Mouse (Mus musculus) T-helper 1 cell (primary cell): ENCODE measurements at regions not wholly inside any gene's neighbourhood (a gene's known extent, or its start where the extent isn't known, plus 50 kb on each side); places are given as distances from the start of the nearest gene placed in this dataset.

Source experiments
- in situ Hi-C: fragments of 300-600 bp; cut with MboI, MseI; formaldehyde crosslinking; loops from one replicate; pipeline ENCODE4 v1.15.1; 2025; ENCODE audit warnings: high pct_unique_total_duplicates

DNA sequence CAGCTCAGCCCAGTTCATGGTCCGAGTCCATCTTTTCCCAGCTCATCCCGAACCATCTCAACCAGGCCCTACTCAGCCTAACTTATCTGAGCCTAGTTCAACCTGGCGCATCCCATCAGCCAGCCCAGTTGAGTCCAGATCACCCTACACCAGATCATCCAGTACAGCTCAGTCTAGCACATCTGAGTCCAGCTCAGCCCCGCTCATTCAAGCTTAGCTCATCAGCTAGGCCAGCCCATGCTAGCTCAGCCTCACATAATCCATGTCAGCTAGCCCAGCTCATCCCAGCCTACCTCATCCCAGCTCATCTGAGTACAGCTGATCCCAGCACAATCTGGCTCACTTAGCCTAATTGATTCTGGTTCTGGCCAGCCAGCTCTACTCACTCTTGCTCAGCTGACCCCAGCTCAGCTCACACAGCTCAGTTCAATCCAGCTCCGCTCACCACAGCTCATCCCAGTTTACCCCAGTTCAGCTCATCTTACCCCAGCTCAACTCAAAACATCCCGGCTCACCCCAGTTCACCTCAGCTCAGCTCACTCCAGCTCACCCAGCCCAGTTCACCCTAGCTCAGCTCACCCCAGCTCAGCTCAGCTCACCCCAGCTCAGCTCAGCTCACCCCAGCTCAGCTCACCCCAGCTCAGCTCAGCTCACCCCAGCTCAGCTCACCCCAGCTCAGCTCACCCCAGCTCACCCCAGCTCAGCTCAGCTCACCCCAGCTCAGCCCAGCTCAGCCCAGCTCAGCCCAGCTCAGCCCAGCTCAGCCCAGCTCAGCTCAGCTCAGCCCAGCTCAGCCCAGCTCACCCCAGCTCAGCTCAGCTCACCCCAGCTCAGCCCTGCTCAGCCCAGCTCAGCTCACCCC, 65.3 kb upstream of the Adam6b start:
- in situ Hi-C loops, result loop anchor here (5.0 kb wide), 1 partner anchor 202 kb away; no protein-coding TSS in a partner anchor

GRCm38 (mm10) chr12:113424598-113425208, 64.6 kb upstream of the Adam6b start:
- in situ Hi-C loops, result loop anchor here (5.0 kb wide), 1 partner anchor 202 kb away; no protein-coding TSS in a partner anchor

- in situ Hi-C loops, result no loop called here
These were observed 63.9 kb upstream of the Adam6b start for GRCm38 (mm10) chr12:113425209-113426070.

DNA sequence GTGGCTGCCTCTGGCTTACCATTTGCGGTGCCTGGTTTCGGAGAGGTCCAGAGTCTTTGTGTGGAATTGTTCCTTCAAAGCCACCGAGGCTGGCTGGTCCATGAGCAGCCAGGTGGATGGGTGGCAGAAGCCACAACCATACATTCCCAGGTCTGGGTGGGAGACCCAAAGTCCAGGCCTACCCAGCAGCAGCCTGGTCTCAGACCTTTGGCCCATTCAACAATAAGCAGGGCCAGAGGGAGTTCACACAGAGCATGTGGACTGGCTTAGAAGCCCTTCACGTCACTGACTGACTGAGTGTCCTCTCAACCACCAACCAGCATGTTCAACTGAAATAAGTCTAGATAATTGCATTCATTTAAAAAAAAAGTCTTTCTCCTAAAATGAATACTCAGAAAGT, 62.7 kb upstream of the Adam6b start:
- in situ Hi-C loops, result no loop called here

DNA sequence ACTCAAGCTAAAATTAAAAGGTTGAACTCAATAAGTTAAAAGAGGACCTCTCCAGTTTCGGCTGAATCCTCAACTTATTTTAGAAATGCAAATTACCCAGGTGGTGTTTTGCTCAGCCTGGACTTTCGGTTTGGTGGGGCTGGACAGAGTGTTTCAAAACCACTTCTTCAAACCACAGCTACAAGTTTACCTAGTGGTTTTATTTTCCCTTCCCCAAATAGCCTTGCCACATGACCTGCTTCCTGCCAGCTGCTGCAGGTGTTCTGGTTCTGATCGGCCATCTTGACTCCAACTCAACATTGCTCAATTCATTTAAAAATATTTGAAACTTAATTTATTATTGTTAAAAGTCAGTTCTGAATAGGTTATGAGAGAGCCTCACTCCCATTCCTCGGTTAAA, 62.0 kb upstream of the Adam6b start:
- in situ Hi-C loops, result no loop called here

DNA sequence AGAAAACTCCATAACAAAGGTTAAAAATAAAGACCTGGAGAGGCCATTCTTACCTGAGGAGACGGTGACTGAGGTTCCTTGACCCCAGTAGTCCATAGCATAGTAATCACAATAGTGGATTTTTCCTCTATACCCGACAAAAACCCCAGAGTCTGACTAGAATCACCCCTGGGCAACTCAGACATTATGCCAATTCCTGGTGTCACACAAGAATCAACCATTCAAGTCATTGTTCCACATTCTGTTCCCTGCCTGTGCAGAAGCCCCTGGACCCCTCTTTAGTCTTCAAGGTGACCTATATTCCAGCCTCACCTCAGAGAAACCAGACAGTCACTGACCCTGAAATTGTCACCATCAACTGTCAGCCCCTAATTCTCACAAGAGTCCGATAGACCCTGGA, 60.9 kb upstream of the Adam6b start:
- in situ Hi-C loops, result no loop called here

DNA sequence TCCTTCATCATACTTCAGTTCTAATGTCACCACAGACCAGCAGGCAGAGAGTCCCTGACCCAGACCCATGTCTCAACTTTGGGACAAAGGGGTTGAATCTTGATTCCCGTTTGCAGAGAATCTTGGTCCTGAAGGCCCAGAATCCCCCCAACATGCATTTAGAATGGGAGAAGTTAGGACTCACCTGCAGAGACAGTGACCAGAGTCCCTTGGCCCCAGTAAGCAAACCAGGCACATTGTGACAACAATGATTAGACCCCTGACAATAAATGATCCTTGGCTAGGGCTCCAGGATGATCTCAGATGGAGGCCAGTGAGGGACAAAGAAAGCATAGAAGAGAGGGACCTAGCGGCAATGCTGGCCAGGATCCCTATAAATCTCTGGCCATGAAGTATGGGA, 60.4 kb upstream of the Adam6b start:
- in situ Hi-C loops, result no loop called here

GRCm38 (mm10) chr12:113430340-113430739, 59.0 kb upstream of the Adam6b start:
- in situ Hi-C loops, result no loop called here
